Mouse (Mus musculus) CH12.LX (cell line): ENCODE results near the gene Ube2z. TPM values are rescaled to one million over a fixed set of nuclear protein-coding genes. Genes with fewer than 3 reads are reported as not detected.
A peak's percentile ranks its signal among the peaks of the same experiment; 100 is the strongest.

Experiments used
- DNase-seq: peaks from one replicate; pipeline ENCODE4 v3.0.0-alpha.2; 2013; ENCODE audit errors: extremely low read depth
- H3K27ac ChIP-seq: 2 replicates; pipeline ENCODE4 v1.5.1; 2012; ENCODE audit warnings: low read depth, mild to moderate bottlenecking, control low read depth, moderate library complexity; ENCODE audit not compliant: insufficient read depth
- H3K27me3 ChIP-seq: replicated peaks from 2 replicates; pipeline ENCODE3; 2012; ENCODE audit warnings: inconsistent platforms
- H3K36me3 ChIP-seq, 2 experiments: replicated peaks in 1 of 2; 2 replicates each; pipeline versions ENCODE3 to v1.6.1; 2012; ENCODE audit warnings: inconsistent platforms in 1 of 2, low read length in 1 of 2, mild to moderate bottlenecking in 1 of 2, mixed read lengths in 1 of 2, moderate library complexity in 1 of 2; ENCODE audit not compliant: control insufficient read depth in 1 of 2, insufficient read depth in 1 of 2
- H3K4me1 ChIP-seq, 2 experiments: 2 replicates each; pipeline ENCODE4 v1.6.1; 2012; ENCODE audit warnings: inconsistent platforms in 1 of 2, moderate library complexity in 1 of 2; ENCODE audit not compliant: insufficient read depth in 2 of 2, control insufficient read depth in 1 of 2
- H3K4me2 ChIP-seq: 2 replicates; pipeline ENCODE4 v1.6.1; 2012; ENCODE audit warnings: low read depth, mild to moderate bottlenecking, control low read depth; ENCODE audit not compliant: poor library complexity, insufficient read depth, severe bottlenecking
- H3K4me3 ChIP-seq, 3 experiments: fragments of 150-350 bp in 1 of 3; sonication (generic) in 1 of 3; replicated peaks in 1 of 3; 2 replicates each; pipeline versions ENCODE3 to v1.5.1; 2011 to 2012; ENCODE audit warnings: low read depth in 2 of 3, low read length in 2 of 3, mild to moderate bottlenecking in 2 of 3, moderate library complexity in 2 of 3, control low read depth in 1 of 3, improper control_type of control experiment in 1 of 3, inconsistent platforms in 1 of 3, mixed read lengths in 1 of 3; ENCODE audit not compliant: poor library complexity in 1 of 3
- H3K79me2 ChIP-seq: replicated peaks from 2 replicates; pipeline ENCODE4 v1.6.1; 2012; ENCODE audit warnings: mild to moderate bottlenecking, moderate library complexity; ENCODE audit not compliant: control insufficient read depth, poor library complexity, insufficient read depth, severe bottlenecking; ENCODE audit errors: extremely low read depth
- H3K9ac ChIP-seq: 2 replicates; pipeline ENCODE4 v1.6.1; 2012; ENCODE audit warnings: low read depth, mild to moderate bottlenecking, control low read depth, moderate library complexity; ENCODE audit not compliant: insufficient read depth
- H3K9me3 ChIP-seq: replicated peaks from 2 replicates; pipeline ENCODE3; 2012; ENCODE audit warnings: low read length, inconsistent platforms, mixed read lengths
- BHLHE40 ChIP-seq: IDR thresholded peaks from 2 replicates; pipeline ENCODE4 v1.6.1; 2011; ENCODE audit warnings: mild to moderate bottlenecking, low read depth, low read length, improper control_type of control experiment
- CHD1 ChIP-seq: IDR thresholded peaks from 2 replicates; pipeline ENCODE4 v1.6.1; 2012; ENCODE audit warnings: low read depth, low read length, improper control_type of control experiment, inconsistent platforms
- CHD2 ChIP-seq: IDR thresholded peaks from 2 replicates; pipeline ENCODE4 v1.6.1; 2011; ENCODE audit warnings: low read length, improper control_type of control experiment
- CTCF ChIP-seq, 2 experiments: IDR thresholded peaks in 1 of 2; conservative IDR thresholded peaks in 1 of 2; 2 replicates each; pipeline ENCODE4 v1.5.1; 2011 to 2012; ENCODE audit warnings: low read depth in 2 of 2, low read length in 2 of 2, improper control_type of control experiment in 1 of 2, inconsistent platforms in 1 of 2, mild to moderate bottlenecking in 1 of 2, moderate library complexity in 1 of 2
- E2F4 ChIP-seq: IDR thresholded peaks from 2 replicates; pipeline ENCODE4 v1.6.1; 2011; ENCODE audit warnings: low read depth, low read length, improper control_type of control experiment; ENCODE audit not compliant: insufficient replicate concordance
- ELF1 ChIP-seq: IDR thresholded peaks from 2 replicates; pipeline ENCODE4 v1.6.1; 2014; ENCODE audit warnings: low read depth, mild to moderate bottlenecking, inconsistent platforms, low read length, improper control_type of control experiment
- EP300 ChIP-seq: IDR thresholded peaks from 2 replicates; pipeline ENCODE4 v1.6.1; 2011; ENCODE audit warnings: low read length, improper control_type of control experiment
- ETS1 ChIP-seq: conservative IDR thresholded peaks from 2 replicates; pipeline ENCODE4 v1.6.1; 2012; ENCODE audit warnings: low read depth, mild to moderate bottlenecking, inconsistent platforms, low read length, improper control_type of control experiment, moderate library complexity
- GABPA ChIP-seq: IDR thresholded peaks from 2 replicates; pipeline ENCODE4 v1.6.1; 2012; ENCODE audit warnings: low read depth, low read length, improper control_type of control experiment, inconsistent platforms; ENCODE audit not compliant: insufficient replicate concordance
- HCFC1 ChIP-seq: IDR thresholded peaks from 2 replicates; pipeline ENCODE4 v1.6.1; 2012; ENCODE audit warnings: low read depth, mild to moderate bottlenecking, inconsistent platforms, low read length, improper control_type of control experiment
- IRF4 ChIP-seq: IDR thresholded peaks from 2 replicates; pipeline ENCODE4 v1.6.1; 2014; ENCODE audit warnings: low read depth, mild to moderate bottlenecking, inconsistent platforms, low read length, improper control_type of control experiment
- JUN ChIP-seq: IDR thresholded peaks from 2 replicates; pipeline ENCODE4 v1.6.1; 2011; ENCODE audit warnings: low read depth, mild to moderate bottlenecking, low read length, improper control_type of control experiment, moderate library complexity; ENCODE audit not compliant: insufficient read depth
- JUND ChIP-seq: conservative IDR thresholded peaks from 2 replicates; pipeline ENCODE4 v1.6.1; 2011; ENCODE audit warnings: low read depth, low read length, improper control_type of control experiment
- KAT2A ChIP-seq: IDR thresholded peaks from 2 replicates; pipeline ENCODE4 v1.6.1; 2012; ENCODE audit warnings: low read length, improper control_type of control experiment, inconsistent platforms; ENCODE audit not compliant: insufficient replicate concordance
- MAFK ChIP-seq: IDR thresholded peaks from 2 replicates; pipeline ENCODE4 v1.6.1; 2011; ENCODE audit warnings: low read length, improper control_type of control experiment; ENCODE audit not compliant: insufficient replicate concordance
- MAX ChIP-seq: IDR thresholded peaks from 2 replicates; pipeline ENCODE4 v1.6.1; 2011; ENCODE audit warnings: low read length, improper control_type of control experiment
- MAZ ChIP-seq: IDR thresholded peaks from 2 replicates; pipeline ENCODE4 v1.6.1; 2012; ENCODE audit warnings: low read depth, mild to moderate bottlenecking, inconsistent platforms, low read length, improper control_type of control experiment, moderate library complexity
- MEF2A ChIP-seq: IDR thresholded peaks from 2 replicates; pipeline ENCODE4 v1.6.1; 2014; ENCODE audit warnings: low read depth, mild to moderate bottlenecking, inconsistent platforms, low read length, improper control_type of control experiment, borderline replicate concordance
- MXI1 ChIP-seq: IDR thresholded peaks from 2 replicates; pipeline ENCODE4 v1.6.1; 2011; ENCODE audit warnings: mild to moderate bottlenecking, low read depth, low read length, improper control_type of control experiment
- MYC ChIP-seq: IDR thresholded peaks from 2 replicates; pipeline ENCODE4 v1.6.1; 2011; ENCODE audit warnings: low read depth, mild to moderate bottlenecking, improper control_type of control experiment, low read length
- NELFE ChIP-seq: IDR thresholded peaks from 2 replicates; pipeline ENCODE4 v1.6.1; 2011; ENCODE audit warnings: low read depth, low read length, improper control_type of control experiment
- NRF1 ChIP-seq: IDR thresholded peaks from 2 replicates; pipeline ENCODE4 v1.6.1; 2014; ENCODE audit warnings: low read depth, mild to moderate bottlenecking, inconsistent platforms, low read length, improper control_type of control experiment, moderate library complexity
- PAX5 ChIP-seq: IDR thresholded peaks from 2 replicates; pipeline ENCODE4 v1.6.1; 2012; ENCODE audit warnings: low read length, inconsistent platforms, mixed read lengths
- POLR2A ChIP-seq: IDR thresholded peaks from 2 replicates; pipeline ENCODE4 v1.6.1; 2011; ENCODE audit warnings: low read depth, mild to moderate bottlenecking, improper control_type of control experiment, low read length
- POLR2AphosphoS2 ChIP-seq: IDR thresholded peaks from 2 replicates; pipeline ENCODE4 v1.6.1; 2011; ENCODE audit warnings: low read depth, low read length, improper control_type of control experiment
- RAD21 ChIP-seq: IDR thresholded peaks from 2 replicates; pipeline ENCODE4 v1.6.1; 2011; ENCODE audit warnings: low read depth, mild to moderate bottlenecking, low read length, improper control_type of control experiment, moderate library complexity
- RCOR1 ChIP-seq: conservative IDR thresholded peaks from 2 replicates; pipeline ENCODE4 v1.6.1; 2012; ENCODE audit warnings: low read depth, mild to moderate bottlenecking, inconsistent platforms, low read length, improper control_type of control experiment
- SIN3A ChIP-seq: IDR thresholded peaks from 2 replicates; pipeline ENCODE4 v1.6.1; 2012; ENCODE audit warnings: low read length, improper control_type of control experiment, inconsistent platforms
- SMC3 ChIP-seq: IDR thresholded peaks from 2 replicates; pipeline ENCODE4 v1.6.1; 2011; ENCODE audit warnings: low read depth, low read length, improper control_type of control experiment
- TBP ChIP-seq: conservative IDR thresholded peaks from 2 replicates; pipeline ENCODE4 v1.6.1; 2011; ENCODE audit warnings: low read depth, low read length, improper control_type of control experiment
- TCF12 ChIP-seq: IDR thresholded peaks from 2 replicates; pipeline ENCODE4 v1.6.1; 2014; ENCODE audit warnings: low read depth, mild to moderate bottlenecking, inconsistent platforms, low read length, improper control_type of control experiment
- UBTF ChIP-seq: IDR thresholded peaks from 2 replicates; pipeline ENCODE4 v1.6.1; 2012; ENCODE audit warnings: low read depth, mild to moderate bottlenecking, inconsistent platforms, low read length, improper control_type of control experiment, moderate library complexity
- USF1 ChIP-seq: IDR thresholded peaks from 2 replicates; pipeline ENCODE4 v1.6.1; 2014; ENCODE audit warnings: low read depth, mild to moderate bottlenecking, inconsistent platforms, low read length, improper control_type of control experiment
- USF2 ChIP-seq: conservative IDR thresholded peaks from 2 replicates; pipeline ENCODE4 v1.6.1; 2011; ENCODE audit warnings: low read depth, low read length, improper control_type of control experiment
- ZC3H11A ChIP-seq: IDR thresholded peaks from 2 replicates; pipeline ENCODE4 v1.6.1; 2012; ENCODE audit warnings: low read depth, mild to moderate bottlenecking, inconsistent platforms, low read length, improper control_type of control experiment
- ZKSCAN1 ChIP-seq: IDR thresholded peaks from 2 replicates; pipeline ENCODE4 v1.6.1; 2012; ENCODE audit warnings: low read depth, inconsistent platforms, low read length, improper control_type of control experiment, borderline replicate concordance
- ZMIZ1 ChIP-seq: IDR thresholded peaks from 2 replicates; pipeline ENCODE4 v1.6.1; 2012; ENCODE audit warnings: low read depth, mild to moderate bottlenecking, inconsistent platforms, low read length, improper control_type of control experiment
- ZNF384 ChIP-seq: IDR thresholded peaks from 2 replicates; pipeline ENCODE4 v1.6.1; 2012; ENCODE audit warnings: low read depth, low read length, improper control_type of control experiment, inconsistent platforms
- dilution Hi-C: fragments of 300-500 bp; cut with MboI; formaldehyde crosslinking; loops from 2 replicates; pipeline ENCODE4 v1.14.3; 2020; ENCODE audit warnings: low sequenced_read_pairs; ENCODE audit not compliant: extremely low pct_unique_long_range_greater_than_20kb, extremely low pct_ligation_motif_present
- in situ Hi-C: fragments of 300-500 bp; cut with MboI; formaldehyde crosslinking; loops from 3 replicates; pipeline ENCODE4 v1.14.3; 2019; ENCODE audit warnings: low sequenced_read_pairs, low pct_ligation_motif_present, low pct_unique_long_range_greater_than_20kb, mixed read lengths
- polyA plus RNA-seq: library from polyadenylated mRNA; unstranded; fragments of >175 nt; gene quantifications from 2 replicates; pipeline ENCODE4 v1.2.1, GENCODE M21; 2012; ENCODE audit warnings: low read depth; ENCODE audit not compliant: insufficient read length
- total RNA-seq, 2 experiments: library from RNA; depleted of rRNA; stranded (reverse); fragments of 300-350 nt in 1 of 2; fragments of >200 nt in 1 of 2; gene quantifications; 2 replicates each; pipeline ENCODE4 v1.2.3; 2012 to 2014

Gene Ube2z
- total and polyA plus RNA-seq, 3 experiments: 51.3 to 67.8 (median 64.2) TPM

GRCm38 (mm10) chr11:96034596-96035052 lies 30.6 kb downstream of the Ube2z start, which contains the start of gene Snf8:
Gene Snf8 (plus strand): TSS chr11:96034885.
- H3K4me3 ChIP-seq: peak within 1 kb of the TSS; percentile 82 to 99 (median 87)
- TF ChIP-seq MYC: peak; percentile 84
- peak; percentile 33; the same call in 1 of the 2 replicates for TF ChIP-seq GABPA
- TF ChIP-seq TBP: peak; percentile 84
- no peak for TF ChIP-seq ZKSCAN1
- no peak for TF ChIP-seq RAD21
- no peak for TF ChIP-seq MAFK
- TF ChIP-seq TCF12: peak; percentile 93
- no peak for TF ChIP-seq USF2
- no peak for TF ChIP-seq PAX5
- TF ChIP-seq NELFE: peak; percentile 97
- no peak for TF ChIP-seq EP300
- TF ChIP-seq CHD1: no peak; the same call in 1 of the 2 replicates
- TF ChIP-seq JUN: no peak
- no peak for TF ChIP-seq SMC3
- peak; percentile 66 for TF ChIP-seq IRF4
- peak; percentile 97 for TF ChIP-seq MAZ
- TF ChIP-seq ETS1: peak; percentile 44
- TF ChIP-seq JUND: no peak
- peak; percentile 99 for TF ChIP-seq SIN3A
- peak; percentile 73 for TF ChIP-seq MEF2A
- TF ChIP-seq ZMIZ1: peak; percentile 95
- no peak for TF ChIP-seq ZC3H11A
- TF ChIP-seq BHLHE40: no peak; the same call in 1 of the 2 replicates
- TF ChIP-seq CHD2: peak; percentile 54; the same call in 1 of the 2 replicates
- TF ChIP-seq ZNF384: peak; percentile 80; the same call in 1 of the 2 replicates
- TF ChIP-seq ELF1: peak; percentile 100
- peak; percentile 97 for TF ChIP-seq POLR2A
- peak; percentile 44 for TF ChIP-seq NRF1
- TF ChIP-seq POLR2AphosphoS2: peak; percentile 96
- no peak for TF ChIP-seq USF1
- peak; percentile 83 for TF ChIP-seq MAX
- no peak for TF ChIP-seq CTCF (conservative IDR thresholded peaks at IDR 0.05 in 1 of 2, IDR thresholded peaks at IDR 0.05 in 1 of 2; ENCODE audit: low read depth in 2 of 2, low read length in 2 of 2)
- TF ChIP-seq HCFC1: peak; percentile 95
- 0 out of 2 replicates have a peak, but pooled peaks have one; percentile 43 for TF ChIP-seq E2F4
- peak; percentile 90 for TF ChIP-seq MXI1
- peak; percentile 91; the same call in 1 of the 2 replicates for TF ChIP-seq KAT2A
- TF ChIP-seq RCOR1: no peak
- TF ChIP-seq UBTF: no peak
- peak within 1 kb of the TSS; percentile 94 for H3K4me2 ChIP-seq
- in situ Hi-C loops (loop anchor here (5.0 kb wide), 1 partner anchor 58 kb away; no protein-coding TSS in a partner anchor), dilution Hi-C loops (no loop called here)
- peak; percentile 98 for DNase-seq
- H3K9me3 ChIP-seq: no peaks in the 10 kb centered on the region
- H3K27me3 ChIP-seq: no peaks in the 10 kb centered on the region
- peaks cover 4 to 21% of the 10 kb centered on the region in 2 experiments; a peak in 3 of 4 replicates for H3K4me1 ChIP-seq
- peaks cover 14 to 28% of the 10 kb centered on the region in 2 experiments for H3K36me3 ChIP-seq
- H3K27ac ChIP-seq: peak within 1 kb of the TSS; percentile 35
- H3K79me2 ChIP-seq: peaks cover 22% of the 10 kb centered on the region
- H3K9ac ChIP-seq: peak within 1 kb of the TSS; percentile 90
